Mouse (Mus musculus) small intestine, adult 2 months (tissue): ENCODE results near the gene 0610030E20Rik. TPM values are rescaled to one million over a fixed set of nuclear protein-coding genes. Genes with fewer than 3 reads are reported as not detected.

Source experiments
- H3K27ac ChIP-seq: fragments of 200-500 bp; 2 replicates; pipeline ENCODE4 v1.5.1; 2012; ENCODE audit warnings: low read depth, low read length, control low read depth, inconsistent platforms; ENCODE audit not compliant: insufficient read depth
- H3K27me3 ChIP-seq: fragments of 200-500 bp; 2 replicates; pipeline ENCODE4 v1.6.1; 2012; ENCODE audit warnings: mild to moderate bottlenecking, moderate library complexity, low read length, inconsistent platforms; ENCODE audit not compliant: control insufficient read depth, insufficient read depth
- H3K36me3 ChIP-seq: fragments of 200-500 bp; 2 replicates; pipeline ENCODE4 v1.6.1; 2012; ENCODE audit warnings: mild to moderate bottlenecking, low read length, control low read depth, inconsistent platforms; ENCODE audit not compliant: control insufficient read depth, insufficient read depth
- H3K4me1 ChIP-seq: fragments of 200-500 bp; 2 replicates; pipeline ENCODE4 v1.6.1; 2012; ENCODE audit warnings: low read length, inconsistent platforms, mixed read lengths; ENCODE audit not compliant: control insufficient read depth, insufficient read depth, insufficient read length
- H3K4me3 ChIP-seq: fragments of 200-500 bp; 2 replicates; pipeline ENCODE4 v1.5.1; 2012; ENCODE audit warnings: low read depth, mild to moderate bottlenecking, control low read depth, inconsistent platforms, low read length, moderate library complexity
- CTCF ChIP-seq: fragments of 200-500 bp; IDR thresholded peaks from 2 replicates; pipeline ENCODE4 v1.5.1; 2012; ENCODE audit warnings: low read depth, mild to moderate bottlenecking, control low read depth, inconsistent platforms, low read length, moderate library complexity, mixed read lengths; ENCODE audit not compliant: insufficient replicate concordance, insufficient read length; ENCODE audit errors: extremely low read depth
- POLR2A ChIP-seq: fragments of 200-500 bp; IDR thresholded peaks from 2 replicates; pipeline ENCODE4 v1.6.1; 2012; ENCODE audit warnings: low read depth, mild to moderate bottlenecking, control low read depth, inconsistent platforms, low read length, moderate library complexity
- whole genome bisulfite sequencing: fragments of 180-500 bp; shearing (Covaris S2); methylation state at CpG from one replicate; pipeline ENCODE4 v1.1.7; 2018; 5-methylcytosine and 5-hydroxymethylcytosine counted together
- polyA plus RNA-seq: library from polyadenylated mRNA; depleted of rRNA; stranded (reverse); fragments of >200 nt; gene quantifications from 2 replicates; pipeline ENCODE4 v1.2.3, GENCODE M21; 2012

The 0610030E20Rik gene
- polyA plus RNA-seq, 1 experiment: 12.7 TPM

- Histone ChIP-seq H3K27me3 (no peaks in the 10 kb centered on the region), H3K4me3 (no peak overlapping the region), H3K27ac (no peak overlapping the region), H3K4me1 (no peaks in the 10 kb centered on the region), H3K36me3 (peaks cover 46% of the 10 kb centered on the region)
- WGBS: 84% methylated on average over 4 of the region's 4 CpGs
- TF ChIP-seq CTCF (no peak), POLR2A (no peak)
Measured at GRCm38 (mm10) chr6:72330133-72330532, 17.0 kb upstream of the 0610030E20Rik start.

DNA sequence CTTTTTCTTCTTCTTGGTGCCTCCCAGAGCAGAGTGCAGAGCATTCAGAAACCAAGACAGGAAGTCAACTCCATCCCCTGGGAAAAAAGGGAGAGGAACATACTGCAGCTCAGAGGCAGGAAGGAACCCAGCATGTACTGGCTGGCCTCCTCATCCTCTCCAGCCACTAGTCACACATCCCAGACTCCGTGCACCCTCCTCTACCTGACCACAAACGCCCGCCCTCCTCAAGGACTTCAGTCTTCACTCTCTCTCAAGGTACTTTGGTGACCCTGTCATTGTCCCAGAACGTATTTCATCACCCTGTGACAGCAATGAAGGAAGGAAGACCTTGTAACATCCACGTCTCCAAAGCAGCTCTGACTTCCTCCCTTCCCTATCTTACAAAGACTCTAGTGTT lies 14.0 kb upstream of the 0610030E20Rik start:
- no peaks in the 10 kb centered on the region for H3K4me1 ChIP-seq
- 86% methylated on average over 5 of the region's 5 CpGs for WGBS
- H3K27me3 ChIP-seq: no peaks in the 10 kb centered on the region
- no peak overlapping the region for H3K4me3 ChIP-seq
- TF ChIP-seq POLR2A: no peak
- no peak for TF ChIP-seq CTCF
- no peak overlapping the region for H3K27ac ChIP-seq
- peaks cover 54% of the 10 kb centered on the region for H3K36me3 ChIP-seq

GRCm38 (mm10) chr6:72340481-72340880 lies 6.6 kb upstream of the 0610030E20Rik start:
- 30% methylated on average over 2 of the region's 2 CpGs for WGBS
- TF ChIP-seq POLR2A (no peak), CTCF (no peak)

GRCm38 (mm10) chr6:72344396-72345073 lies 2.6 kb upstream of the 0610030E20Rik start:
- WGBS: 1% methylated on average over 42 of the region's 42 CpGs
- H3K27ac ChIP-seq: no peak overlapping the region
- TF ChIP-seq POLR2A (no peak), CTCF (no peak)

More at GRCm38 (mm10) chr6:72340481-72340880, 6.6 kb upstream of the 0610030E20Rik start:
- no peak overlapping the region for H3K4me3 ChIP-seq
- peaks cover 2% of the 10 kb centered on the region; the same call in 1 of the 2 replicates for H3K4me1 ChIP-seq
- peaks cover 30% of the 10 kb centered on the region for H3K36me3 ChIP-seq
- no peaks in the 10 kb centered on the region for H3K27me3 ChIP-seq
- H3K27ac ChIP-seq: no peak overlapping the region

DNA sequence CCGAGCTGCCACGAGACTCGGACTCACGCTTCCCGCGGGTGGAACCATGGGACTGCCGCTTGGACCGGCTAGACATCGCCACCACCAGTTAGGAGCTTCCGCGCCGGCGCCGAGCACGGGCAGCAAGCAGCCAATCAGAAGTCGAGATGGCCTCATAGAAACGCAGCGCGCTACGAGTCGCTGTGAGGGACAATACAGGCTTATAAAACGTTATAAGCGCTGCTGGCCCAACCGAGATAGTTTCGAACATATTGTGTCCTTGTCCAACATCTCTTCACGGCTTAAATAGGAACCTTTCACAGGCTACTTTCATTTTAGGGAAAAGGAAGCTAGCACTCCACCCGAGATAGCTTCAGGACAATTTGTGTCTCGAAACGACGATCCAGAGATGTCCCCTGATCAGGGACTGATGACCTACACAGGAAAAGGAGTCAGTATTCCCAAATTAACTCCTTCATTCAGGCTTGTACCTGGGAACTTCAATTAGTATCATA lies 2.0 kb upstream of the 0610030E20Rik start, which contains the start of gene Usp39:
Gene Usp39, minus strand, starts transcription at position 111 of the 494 bp plus-strand sequence.
- WGBS: under 1% methylated on average over 30 of the region's 30 CpGs
- H3K27me3 ChIP-seq: no peaks in the 10 kb centered on the region
- peaks cover 9% of the 10 kb centered on the region for H3K4me1 ChIP-seq
- peaks cover 15% of the 10 kb centered on the region for H3K36me3 ChIP-seq
- no peak within 1 kb of the TSS for H3K27ac ChIP-seq
- TF ChIP-seq CTCF (no peak), POLR2A (peak; percentile 53; the same call in 1 of the 2 replicates)
- peak within 1 kb of the TSS; percentile 87 for H3K4me3 ChIP-seq

More at GRCm38 (mm10) chr6:72344396-72345073, 2.6 kb upstream of the 0610030E20Rik start:
- H3K36me3 ChIP-seq: peaks cover 14% of the 10 kb centered on the region; the same call in 1 of the 2 replicates
- H3K4me3 ChIP-seq: peak overlapping the region; percentile 87
- no peaks in the 10 kb centered on the region for H3K27me3 ChIP-seq
- H3K4me1 ChIP-seq: peaks cover 9% of the 10 kb centered on the region

GRCm38 (mm10) chr6:72345633-72346032 lies 1.5 kb upstream of the 0610030E20Rik start:
- Histone ChIP-seq H3K4me1 (peaks cover 9% of the 10 kb centered on the region), H3K27ac (no peak overlapping the region), H3K36me3 (peaks cover 20% of the 10 kb centered on the region), H3K4me3 (no peak overlapping the region), H3K27me3 (no peaks in the 10 kb centered on the region)
- WGBS: 38% methylated on average over 6 of the region's 6 CpGs
- no peak for TF ChIP-seq CTCF
- TF ChIP-seq POLR2A: no peak

DNA sequence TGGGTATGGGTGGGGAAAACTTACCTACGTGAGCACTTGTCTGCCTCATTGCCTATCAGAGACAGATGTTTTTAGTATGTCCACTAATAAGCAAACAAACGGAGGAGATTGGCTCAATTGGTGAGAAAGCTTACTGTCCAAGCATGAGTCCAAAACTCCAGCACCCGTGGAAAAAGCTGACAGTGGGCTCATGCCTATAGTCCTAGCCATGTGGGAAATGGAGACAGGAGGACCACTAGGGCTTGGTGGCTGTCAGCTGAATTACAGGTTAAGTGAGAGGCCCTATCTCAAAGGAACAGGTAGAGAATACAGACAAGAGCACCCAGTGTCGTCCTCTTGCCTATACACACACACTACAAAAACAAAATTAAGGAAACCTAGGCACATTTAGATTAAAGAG lies 856 bp upstream of the 0610030E20Rik start:
- WGBS: 85% methylated on average over 4 of the region's 4 CpGs
- TF ChIP-seq POLR2A (no peak), CTCF (no peak)
- H3K36me3 ChIP-seq: peaks cover 25% of the 10 kb centered on the region
- no peaks in the 10 kb centered on the region for H3K27me3 ChIP-seq
- peaks cover 9% of the 10 kb centered on the region for H3K4me1 ChIP-seq
- no peak overlapping the region for H3K4me3 ChIP-seq
- H3K27ac ChIP-seq: no peak overlapping the region
